Mouse (Mus musculus): ENCODE results near the gene A630095E13Rik. TPM values are rescaled to one million over a fixed set of nuclear protein-coding genes. Genes with fewer than 3 reads are reported as not detected.

The A630095E13Rik gene
- not detected for total RNA-seq (2023)

DNA sequence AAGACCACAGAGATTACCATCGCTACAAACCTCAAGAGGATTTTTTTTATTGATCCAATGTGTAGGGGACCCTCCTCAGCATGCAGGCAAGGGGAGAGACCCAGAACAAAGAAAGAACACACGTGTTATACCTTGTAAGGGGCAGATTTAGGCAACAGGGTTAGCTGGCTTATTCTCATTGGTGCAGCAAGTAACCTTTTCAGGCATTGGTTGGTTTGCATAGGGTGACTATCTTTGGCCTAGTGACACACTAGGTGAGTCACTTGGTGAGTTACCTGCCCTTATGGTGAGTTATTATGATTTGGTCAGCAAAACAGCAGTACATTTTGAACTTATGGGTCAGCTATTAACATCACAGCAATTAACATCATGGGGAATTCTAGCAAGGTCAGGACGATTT is at the start of gene A630095E13Rik:
TSS of gene A630095E13Rik (minus strand) at position 101 of the 400 bp plus-strand sequence.

DNA sequence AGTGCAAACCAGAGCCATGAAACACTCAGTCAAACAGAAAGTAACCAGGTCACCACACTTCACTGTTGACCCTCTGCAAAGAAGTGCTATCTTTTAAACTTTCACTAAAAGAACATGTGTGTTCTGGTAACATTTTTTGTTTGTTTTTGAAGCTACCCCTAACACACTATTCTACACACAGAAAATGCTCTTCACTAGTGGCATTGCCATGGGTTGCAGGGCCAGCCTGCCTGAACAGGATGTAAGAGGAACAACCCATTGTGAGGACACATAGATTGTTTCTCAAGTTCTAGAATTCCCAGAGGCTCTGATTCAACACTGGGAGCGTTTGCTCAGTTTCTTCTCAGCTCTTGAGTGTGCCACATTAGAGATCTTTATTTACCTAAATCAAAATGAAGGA is 49.7 kb upstream of the A630095E13Rik start, which contains the start of gene Acrv1:
TSS of gene Acrv1 (plus strand) at position 301 of the 400 bp plus-strand sequence.

Other genes starting within 250 kb of the A630095E13Rik start
- not detected for gene Gm7257, start 211.5 kb downstream of the A630095E13Rik start, total RNA-seq (2023)
- gene Gm9513, start 167.7 kb downstream of the A630095E13Rik start, total RNA-seq (2023), result not detected
- gene Gm5615, start 101.4 kb downstream of the A630095E13Rik start, total RNA-seq (2023), result not detected
- not detected for gene Gm17689, start 60.7 kb downstream of the A630095E13Rik start, total RNA-seq (2023)
- not detected for gene Acrv1, start 49.8 kb upstream of the A630095E13Rik start, total RNA-seq (2023)
- 1 to 10 TPM; 1.9 to 2.3 TPM for gene Chek1, start 83.7 kb upstream of the A630095E13Rik start, total RNA-seq (2023)
- 100 to 1,000 TPM; 150 to 190 TPM for gene Stt3a, start 124.3 kb upstream of the A630095E13Rik start, total RNA-seq (2023)
- gene Ei24, start 154.0 kb upstream of the A630095E13Rik start, total RNA-seq (2023), result 10 to 100 TPM; 40.6 to 47.5 TPM
- not detected for gene Fez1, start 178.5 kb upstream of the A630095E13Rik start, total RNA-seq (2023)